Mouse (Mus musculus): ENCODE results near the gene Slitrk6.

Gene Slitrk6

DNA sequence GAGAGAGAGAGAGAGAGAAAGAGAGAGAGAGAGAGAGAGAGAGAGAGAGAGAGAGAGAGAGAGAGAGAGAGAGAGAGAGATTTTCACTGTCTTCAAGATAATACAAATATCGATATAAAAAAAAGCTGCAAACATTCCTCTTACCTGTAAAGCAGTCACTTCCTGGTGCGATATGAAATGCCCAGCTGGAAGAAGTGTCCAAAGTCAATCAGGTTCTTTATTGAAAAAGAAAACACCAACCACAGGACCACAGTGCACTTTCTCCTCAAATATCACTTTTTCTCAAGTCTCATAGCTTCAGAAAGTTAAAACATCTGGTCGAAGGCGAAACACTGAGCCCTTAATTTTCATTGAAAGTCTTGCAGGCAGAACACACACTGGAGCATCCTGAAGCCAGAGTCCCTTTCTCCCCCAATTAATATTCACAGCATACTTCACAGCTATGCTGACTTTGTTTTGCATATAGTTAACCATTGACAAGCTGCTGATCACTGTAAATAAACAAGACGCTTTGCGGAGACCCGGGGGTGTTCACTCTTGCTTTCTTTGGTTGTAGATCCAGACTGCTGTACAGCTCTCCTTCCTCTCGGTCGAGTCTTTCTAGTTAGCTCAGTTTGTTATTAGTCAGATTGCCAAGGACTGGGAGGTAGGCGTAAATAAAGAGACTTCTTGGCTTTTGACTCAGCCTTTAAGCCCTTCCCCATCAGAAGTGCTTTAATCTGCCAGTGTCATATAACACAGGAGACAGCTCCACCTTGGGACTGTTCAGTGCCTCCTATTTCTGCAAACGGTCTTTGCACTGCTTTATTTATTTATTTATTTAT is at the start of gene Slitrk6:
Slitrk6 (minus strand) TSS at position 666 of the 824 bp plus-strand sequence.
- DNase-seq = peak; percentile 1

DNA sequence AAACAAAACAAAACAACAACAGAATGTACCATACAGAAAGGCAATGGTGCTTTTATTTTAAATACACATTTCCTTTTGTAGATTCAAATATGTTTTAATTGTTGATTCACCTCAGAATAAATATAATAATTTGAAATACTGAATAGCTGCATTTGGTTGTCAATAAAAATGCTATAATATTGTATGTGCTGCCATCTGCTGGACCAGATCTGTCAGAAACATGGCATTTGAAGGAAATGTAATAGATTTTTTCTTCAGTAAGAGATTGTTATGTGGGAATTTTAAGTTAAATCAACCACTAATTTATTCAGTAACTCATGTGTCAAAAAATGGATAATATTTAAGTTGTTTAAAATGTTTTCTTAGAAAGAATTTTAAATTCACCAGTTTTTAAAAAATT is 22.6 kb upstream of the Slitrk6 start:
- DNase-seq = no peak

DNA sequence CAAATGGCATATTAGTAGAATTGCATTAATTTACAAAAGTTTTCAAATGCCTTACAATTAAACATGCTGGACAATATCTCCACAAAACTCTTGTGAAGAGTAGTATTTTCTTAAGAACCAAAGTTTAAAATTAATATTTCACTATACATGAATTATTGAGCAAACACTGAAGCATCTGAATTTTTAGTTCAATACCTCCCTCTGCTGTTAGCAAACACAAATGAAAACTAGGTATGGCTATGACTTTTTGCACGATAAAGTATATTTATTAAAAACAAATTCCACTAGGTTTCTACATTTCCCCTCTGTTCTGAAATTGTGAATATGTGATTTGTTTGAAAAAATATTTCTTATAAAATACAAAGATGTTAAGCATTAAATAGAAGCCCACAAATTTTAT is 15.7 kb upstream of the Slitrk6 start:
- no peak for DNase-seq

DNA sequence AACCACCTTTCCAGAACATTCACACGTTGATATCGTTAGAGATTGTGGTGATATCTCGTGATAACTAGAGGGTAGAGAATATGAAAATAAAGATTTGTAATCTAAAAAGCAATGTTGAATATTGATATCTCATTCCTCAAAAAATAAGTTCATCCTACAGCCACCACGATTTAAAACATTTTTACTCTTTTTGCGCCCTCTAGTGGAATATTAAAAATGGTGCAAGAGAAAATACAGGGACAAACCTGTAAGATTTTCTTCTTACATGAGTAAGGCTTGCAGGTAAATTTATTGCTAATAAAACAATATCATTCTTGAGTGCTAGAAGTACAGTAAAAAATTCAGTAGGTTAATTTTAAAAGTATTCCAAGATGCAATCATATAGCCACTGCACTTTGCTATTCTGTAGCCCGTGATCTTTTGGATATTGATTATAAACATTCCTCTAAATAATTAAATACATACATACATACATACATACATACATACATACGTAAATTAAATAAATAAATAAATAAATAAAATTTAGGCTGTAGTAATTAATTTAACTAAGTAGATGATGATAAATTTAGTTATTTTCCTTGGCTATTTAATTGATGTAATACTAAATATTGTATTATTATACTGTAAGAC is 7.8 kb upstream of the Slitrk6 start:
- DNase-seq = no peak

DNA sequence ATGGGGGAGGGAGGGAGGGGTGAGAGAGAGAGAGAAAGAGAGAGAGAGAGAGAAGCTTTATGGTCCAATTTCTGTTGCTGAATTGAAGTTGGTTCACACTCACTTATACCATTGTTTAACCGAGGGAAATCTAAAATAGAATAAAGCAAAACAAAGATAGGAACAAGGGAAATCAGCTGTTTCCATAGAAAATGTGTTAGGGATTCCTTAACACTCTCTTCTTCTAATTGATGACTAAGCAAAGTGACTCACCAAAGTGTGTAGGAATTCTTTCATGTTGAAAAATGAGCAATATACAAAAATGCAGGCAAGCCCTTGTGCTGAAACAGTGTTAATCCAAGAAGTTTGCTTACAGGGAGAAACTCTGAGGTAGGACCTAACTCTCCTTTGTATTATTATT is 6.0 kb upstream of the Slitrk6 start:
- no peak for DNase-seq

DNA sequence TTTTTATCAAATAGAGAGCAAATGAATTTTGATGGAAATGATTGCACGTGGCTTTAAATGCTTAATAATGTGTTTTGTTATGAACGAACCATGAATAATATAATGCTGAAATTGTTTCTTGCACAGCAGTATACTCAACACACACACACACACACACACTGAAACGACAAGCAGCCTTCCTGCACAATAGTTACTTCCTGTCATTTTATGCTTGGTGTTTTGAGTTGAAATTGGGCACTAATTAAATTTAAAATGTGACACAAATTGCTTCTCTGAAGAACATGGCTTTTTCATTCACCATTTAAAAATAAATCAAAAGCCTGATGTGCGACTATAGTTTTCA is 330 bp upstream of the Slitrk6 start:
- no peak for DNase-seq

DNA sequence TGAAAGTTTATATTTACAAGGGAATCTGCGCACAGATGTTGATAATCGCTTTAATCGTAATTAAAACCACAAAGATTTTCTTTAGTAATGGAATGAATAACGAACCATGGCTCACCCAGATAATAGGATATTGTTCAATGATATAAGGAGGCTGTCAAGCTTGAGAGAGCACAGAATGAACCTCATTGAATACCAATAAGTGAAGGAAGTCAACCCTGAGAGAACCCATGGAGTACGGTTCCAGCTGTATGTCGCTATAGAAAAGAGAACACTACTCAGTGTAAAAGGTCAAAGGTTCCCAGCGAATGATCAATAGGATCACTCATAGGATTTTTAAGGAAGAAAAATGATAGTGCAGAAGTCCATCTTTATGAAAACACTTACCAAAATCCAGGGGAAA is 15.1 kb downstream of the Slitrk6 start:
- DNase-seq = no peak

DNA sequence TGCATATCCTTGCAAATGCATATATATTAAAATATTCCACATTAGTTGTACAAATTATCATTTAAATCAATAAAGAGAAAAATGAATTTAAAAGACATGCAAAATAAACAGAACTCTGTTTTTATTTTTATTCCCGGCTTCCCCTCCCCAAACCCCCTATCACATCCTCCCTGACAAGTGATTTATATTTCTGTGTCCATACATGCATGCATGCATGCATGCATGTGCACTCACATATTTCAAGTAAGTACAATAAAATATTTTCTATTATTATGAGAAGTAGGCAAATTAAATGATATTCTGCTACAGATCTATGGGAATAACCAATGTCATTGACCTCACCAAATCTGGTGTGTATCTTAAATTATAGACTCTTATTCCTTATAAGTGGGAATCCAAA is 15.6 kb downstream of the Slitrk6 start:
- no peak for DNase-seq

DNA sequence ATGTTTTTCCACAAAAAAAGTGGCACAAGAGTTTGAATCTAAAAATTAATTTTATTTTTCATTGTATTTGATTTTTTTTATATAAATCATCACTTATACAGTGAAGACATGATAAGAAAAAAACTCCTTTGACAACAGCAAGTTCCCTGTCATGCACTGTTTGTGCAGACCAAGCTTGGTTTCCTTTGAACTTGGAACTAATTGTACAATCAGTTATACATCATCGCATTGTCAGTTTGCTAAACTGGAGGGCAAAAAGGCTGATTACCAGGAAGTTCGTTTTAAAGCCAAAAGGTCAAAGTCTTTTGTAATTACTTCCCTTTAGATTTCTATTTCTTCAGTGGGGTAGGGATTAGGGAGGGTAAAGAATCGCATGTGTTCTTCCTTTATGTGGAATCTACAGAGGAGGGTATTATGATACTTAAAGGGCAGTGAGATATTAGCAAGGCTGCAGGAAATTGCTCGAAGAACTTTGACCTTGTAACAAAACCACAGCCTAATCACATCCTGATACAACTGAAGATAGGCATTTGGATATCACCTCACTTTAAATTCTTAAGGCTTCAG is 26.5 kb downstream of the Slitrk6 start:
- DNase-seq = no peak

DNA sequence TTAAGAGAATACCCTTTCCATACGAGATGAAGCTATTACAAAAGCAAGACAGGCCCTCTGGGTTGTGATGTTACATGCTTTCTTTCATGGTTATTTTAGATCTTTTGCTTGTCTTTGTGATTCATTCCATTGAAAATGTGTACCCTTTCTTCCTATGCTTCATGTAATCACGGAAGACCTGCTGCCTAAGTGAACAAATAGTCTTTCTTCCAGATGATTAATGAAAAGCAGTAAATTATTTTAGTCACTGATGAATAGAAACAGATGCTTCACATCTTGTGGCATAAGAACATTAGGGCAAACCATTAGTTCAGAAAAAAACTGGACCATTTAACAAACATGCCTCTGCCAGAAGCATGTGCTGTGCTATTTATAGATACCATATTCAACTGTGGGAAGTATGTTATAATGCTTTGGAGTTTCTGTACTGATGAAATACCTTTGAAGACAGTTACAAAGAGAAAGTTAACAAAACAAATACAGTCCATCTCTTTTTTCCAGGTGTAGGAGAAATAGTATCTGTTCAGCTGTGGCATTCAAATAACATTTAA is 30.8 kb downstream of the Slitrk6 start:
- no peak for DNase-seq

Measured in kidney, postnatal 14 days (tissue).